Mouse (Mus musculus) megakaryocyte, embryonic 14.5 days (primary cell): ENCODE data around the gene Cxcr2. TPM values are rescaled to one million over a fixed set of nuclear protein-coding genes. Genes with fewer than 3 reads are reported as not detected.

Source experiments
- H3K27me3 ChIP-seq: replicated peaks from 2 replicates; pipeline ENCODE3; 2012; ENCODE audit warnings: inconsistent platforms
- H3K36me3 ChIP-seq: replicated peaks from 2 replicates; pipeline ENCODE3; 2012; ENCODE audit warnings: low read length, inconsistent platforms, mixed read lengths
- H3K4me1 ChIP-seq: 2 replicates; pipeline ENCODE4 v1.6.1; 2012; ENCODE audit warnings: inconsistent platforms
- H3K4me3 ChIP-seq: replicated peaks from 2 replicates; pipeline ENCODE3; 2012; ENCODE audit warnings: moderate library complexity, mild to moderate bottlenecking, inconsistent platforms
- H3K9me3 ChIP-seq: 2 replicates; pipeline ENCODE4 v1.6.1; 2012; ENCODE audit warnings: inconsistent platforms
- FLI1 ChIP-seq: IDR thresholded peaks from 2 replicates; pipeline ENCODE4 v1.6.1; 2012; ENCODE audit warnings: low read length, inconsistent platforms, mixed read lengths
- GATA1 ChIP-seq: IDR thresholded peaks from 3 replicates; pipeline ENCODE4 v1.6.1; 2012; ENCODE audit warnings: mixed read lengths, low read length, inconsistent platforms, borderline replicate concordance
- polyA plus RNA-seq: library from polyadenylated mRNA; stranded (reverse); fragments of >175 nt; gene quantifications from 2 replicates; pipeline ENCODE4 v1.2.3, GENCODE M21; 2012; ENCODE audit warnings: low replicate concordance; ENCODE audit not compliant: insufficient read depth

The Cxcr2 gene
- polyA plus RNA-seq, 1 experiment, result 0.70 TPM

- Histone ChIP-seq H3K27me3 (peaks cover 21% of the 10 kb centered on the region), H3K9me3 (no peaks in the 10 kb centered on the region), H3K4me3 (no peak within 1 kb of the TSS), H3K4me1 (peaks cover 36% of the 10 kb centered on the region), H3K36me3 (no peaks in the 10 kb centered on the region)
- TF ChIP-seq FLI1 (no peak), GATA1 (no peak)
Measured at GRCm38 (mm10) chr1:74194445-74194844, 40.7 kb downstream of the Cxcr2 start, which contains the start of gene Cxcr1. TSS of gene Cxcr1 (minus strand) at chr1:74194631.

GRCm38 (mm10) chr1:74195961-74196360 is 42.2 kb downstream of the Cxcr2 start:
- no peak for TF ChIP-seq FLI1
- no peak for TF ChIP-seq GATA1
- Histone ChIP-seq H3K27me3 (peaks cover 19% of the 10 kb centered on the region), H3K9me3 (no peaks in the 10 kb centered on the region), H3K36me3 (no peaks in the 10 kb centered on the region), H3K4me3 (peak overlapping the region; percentile 16), H3K4me1 (peaks cover 42% of the 10 kb centered on the region)

- peaks cover 19% of the 10 kb centered on the region for H3K27me3 ChIP-seq
- no peaks in the 10 kb centered on the region for H3K9me3 ChIP-seq
- peaks cover 50% of the 10 kb centered on the region for H3K4me1 ChIP-seq
- H3K4me3 ChIP-seq, result no peak overlapping the region
- TF ChIP-seq GATA1 (no peak), FLI1 (no peak)
- H3K36me3 ChIP-seq, result no peaks in the 10 kb centered on the region
Measured at GRCm38 (mm10) chr1:74196621-74197419, 43.0 kb downstream of the Cxcr2 start.

GRCm38 (mm10) chr1:74197726-74198470 is 44.1 kb downstream of the Cxcr2 start:
- H3K4me3 ChIP-seq, result no peak overlapping the region
- no peaks in the 10 kb centered on the region for H3K9me3 ChIP-seq
- peaks cover 50% of the 10 kb centered on the region for H3K4me1 ChIP-seq
- no peak for TF ChIP-seq GATA1
- TF ChIP-seq FLI1, result no peak
- H3K27me3 ChIP-seq, result peaks cover 14% of the 10 kb centered on the region
- H3K36me3 ChIP-seq, result no peaks in the 10 kb centered on the region

GRCm38 (mm10) chr1:74199046-74199445 is 45.3 kb downstream of the Cxcr2 start:
- Histone ChIP-seq H3K27me3 (peaks cover 14% of the 10 kb centered on the region), H3K9me3 (no peaks in the 10 kb centered on the region), H3K36me3 (no peaks in the 10 kb centered on the region), H3K4me1 (peaks cover 48% of the 10 kb centered on the region), H3K4me3 (no peak overlapping the region)
- TF ChIP-seq FLI1, result no peak
- TF ChIP-seq GATA1, result no peak

GRCm38 (mm10) chr1:74201048-74201844 is 47.5 kb downstream of the Cxcr2 start:
- Histone ChIP-seq H3K9me3 (no peaks in the 10 kb centered on the region), H3K4me3 (peak overlapping the region; percentile 16), H3K4me1 (peaks cover 44% of the 10 kb centered on the region), H3K36me3 (no peaks in the 10 kb centered on the region), H3K27me3 (peaks cover 14% of the 10 kb centered on the region)
- TF ChIP-seq GATA1 (no peak), FLI1 (no peak)

- Histone ChIP-seq H3K4me3 (no peak overlapping the region), H3K36me3 (no peaks in the 10 kb centered on the region), H3K9me3 (no peaks in the 10 kb centered on the region), H3K4me1 (peaks cover 48% of the 10 kb centered on the region), H3K27me3 (no peaks in the 10 kb centered on the region)
- TF ChIP-seq GATA1 (no peak), FLI1 (no peak)
Measured at GRCm38 (mm10) chr1:74203457-74203856, 49.7 kb downstream of the Cxcr2 start.

GRCm38 (mm10) chr1:74205881-74206280 is 52.1 kb downstream of the Cxcr2 start:
- TF ChIP-seq GATA1 (no peak), FLI1 (no peak)
- Histone ChIP-seq H3K9me3 (no peaks in the 10 kb centered on the region), H3K4me1 (peaks cover 38% of the 10 kb centered on the region), H3K27me3 (peaks cover 4% of the 10 kb centered on the region), H3K4me3 (peak overlapping the region; percentile 59), H3K36me3 (no peaks in the 10 kb centered on the region)

GRCm38 (mm10) chr1:74206642-74207041 is 52.9 kb downstream of the Cxcr2 start:
- Histone ChIP-seq H3K9me3 (no peaks in the 10 kb centered on the region), H3K36me3 (no peaks in the 10 kb centered on the region), H3K4me1 (peaks cover 31% of the 10 kb centered on the region), H3K27me3 (peaks cover 4% of the 10 kb centered on the region), H3K4me3 (peak overlapping the region; percentile 13)
- TF ChIP-seq GATA1 (no peak), FLI1 (no peak)

GRCm38 (mm10) chr1:74207906-74208305 is 54.1 kb downstream of the Cxcr2 start:
- no peaks in the 10 kb centered on the region for H3K36me3 ChIP-seq
- peaks cover 30% of the 10 kb centered on the region for H3K4me1 ChIP-seq
- no peak overlapping the region for H3K4me3 ChIP-seq
- no peaks in the 10 kb centered on the region for H3K9me3 ChIP-seq
- peaks cover 4% of the 10 kb centered on the region for H3K27me3 ChIP-seq
- TF ChIP-seq GATA1, result no peak
- TF ChIP-seq FLI1, result no peak
